Mouse (Mus musculus) small intestine, adult 2 months (tissue): ENCODE results near the gene Suv39h1. TPM values are rescaled to one million over a fixed set of nuclear protein-coding genes. Genes with fewer than 3 reads are reported as not detected.

Source experiments
- H3K27ac ChIP-seq: fragments of 200-500 bp; 2 replicates; pipeline ENCODE4 v1.5.1; 2012; ENCODE audit warnings: low read depth, low read length, control low read depth, inconsistent platforms; ENCODE audit not compliant: insufficient read depth
- H3K27me3 ChIP-seq: fragments of 200-500 bp; 2 replicates; pipeline ENCODE4 v1.6.1; 2012; ENCODE audit warnings: mild to moderate bottlenecking, moderate library complexity, low read length, inconsistent platforms; ENCODE audit not compliant: control insufficient read depth, insufficient read depth
- H3K36me3 ChIP-seq: fragments of 200-500 bp; 2 replicates; pipeline ENCODE4 v1.6.1; 2012; ENCODE audit warnings: mild to moderate bottlenecking, low read length, control low read depth, inconsistent platforms; ENCODE audit not compliant: control insufficient read depth, insufficient read depth
- H3K4me1 ChIP-seq: fragments of 200-500 bp; 2 replicates; pipeline ENCODE4 v1.6.1; 2012; ENCODE audit warnings: low read length, inconsistent platforms, mixed read lengths; ENCODE audit not compliant: control insufficient read depth, insufficient read depth, insufficient read length
- H3K4me3 ChIP-seq: fragments of 200-500 bp; 2 replicates; pipeline ENCODE4 v1.5.1; 2012; ENCODE audit warnings: low read depth, mild to moderate bottlenecking, control low read depth, inconsistent platforms, low read length, moderate library complexity
- CTCF ChIP-seq: fragments of 200-500 bp; IDR thresholded peaks from 2 replicates; pipeline ENCODE4 v1.5.1; 2012; ENCODE audit warnings: low read depth, mild to moderate bottlenecking, control low read depth, inconsistent platforms, low read length, moderate library complexity, mixed read lengths; ENCODE audit not compliant: insufficient replicate concordance, insufficient read length; ENCODE audit errors: extremely low read depth
- POLR2A ChIP-seq: fragments of 200-500 bp; IDR thresholded peaks from 2 replicates; pipeline ENCODE4 v1.6.1; 2012; ENCODE audit warnings: low read depth, mild to moderate bottlenecking, control low read depth, inconsistent platforms, low read length, moderate library complexity
- WGBS: fragments of 180-500 bp; shearing (Covaris S2); methylation state at CpG from one replicate; pipeline ENCODE4 v1.1.7; 2018; 5-methylcytosine and 5-hydroxymethylcytosine counted together
- polyA plus RNA-seq: library from polyadenylated mRNA; depleted of rRNA; stranded (reverse); fragments of >200 nt; gene quantifications from 2 replicates; pipeline ENCODE4 v1.2.3, GENCODE M21; 2012; rRNA removed

Suv39h1 gene
- polyA plus RNA-seq, result 4.5 and 9.2 TPM in 2 replicates

GRCm38 (mm10) chrX:8074430-8075014 is at the start of gene Suv39h1:
Suv39h1 (minus strand) TSS chrX:8074760.
- Histone ChIP-seq H3K27ac (peak within 1 kb of the TSS; percentile 27), H3K27me3 (no peaks in the 10 kb centered on the region), H3K4me3 (peak within 1 kb of the TSS; percentile 87), H3K36me3 (peaks cover 2% of the 10 kb centered on the region; the same call in 1 of the 2 replicates), H3K4me1 (peaks cover 2% of the 10 kb centered on the region; the same call in 1 of the 2 replicates)
- WGBS, result 17% methylated on average over 46 of the region's 46 CpGs
- TF ChIP-seq CTCF, result no peak
- TF ChIP-seq POLR2A, result no peak

GRCm38 (mm10) chrX:8123821-8124470 is 49.4 kb upstream of the Suv39h1 start:
- Histone ChIP-seq H3K36me3 (peaks cover 24% of the 10 kb centered on the region), H3K4me1 (no peaks in the 10 kb centered on the region), H3K27me3 (no peaks in the 10 kb centered on the region), H3K27ac (no peak overlapping the region), H3K4me3 (no peak overlapping the region)
- TF ChIP-seq CTCF (no peak), POLR2A (no peak)
- 85% methylated on average over 6 of the region's 6 CpGs for WGBS

GRCm38 (mm10) chrX:8117264-8117663 is 42.7 kb upstream of the Suv39h1 start:
- peaks cover 4% of the 10 kb centered on the region; the same call in 1 of the 2 replicates for H3K4me1 ChIP-seq
- TF ChIP-seq CTCF (no peak), POLR2A (no peak)
- H3K4me3 ChIP-seq, result no peak overlapping the region
- no peaks in the 10 kb centered on the region for H3K27me3 ChIP-seq
- H3K36me3 ChIP-seq, result no peaks in the 10 kb centered on the region
- no peak overlapping the region for H3K27ac ChIP-seq

GRCm38 (mm10) chrX:8115275-8115674 is 40.7 kb upstream of the Suv39h1 start:
- TF ChIP-seq CTCF (no peak), POLR2A (no peak)
- H3K27ac ChIP-seq, result no peak overlapping the region
- WGBS, result 66% methylated on average over 4 of the region's 4 CpGs

GRCm38 (mm10) chrX:8105019-8105418 is 30.5 kb upstream of the Suv39h1 start:
- Histone ChIP-seq H3K27me3 (no peaks in the 10 kb centered on the region), H3K4me3 (no peak overlapping the region), H3K27ac (no peak overlapping the region), H3K36me3 (no peaks in the 10 kb centered on the region), H3K4me1 (no peaks in the 10 kb centered on the region)
- 89% methylated on average over 3 of the region's 3 CpGs for WGBS
- no peak for TF ChIP-seq POLR2A
- no peak for TF ChIP-seq CTCF

More at GRCm38 (mm10) chrX:8115275-8115674, 40.7 kb upstream of the Suv39h1 start:
- no peak overlapping the region for H3K4me3 ChIP-seq
- no peaks in the 10 kb centered on the region for H3K27me3 ChIP-seq
- H3K36me3 ChIP-seq, result no peaks in the 10 kb centered on the region
- peaks cover 4% of the 10 kb centered on the region; the same call in 1 of the 2 replicates for H3K4me1 ChIP-seq

GRCm38 (mm10) chrX:8102213-8102668 is 27.7 kb upstream of the Suv39h1 start:
- TF ChIP-seq CTCF (no peak), POLR2A (no peak)
- peaks cover 2% of the 10 kb centered on the region; the same call in 1 of the 2 replicates for H3K4me1 ChIP-seq
- no peaks in the 10 kb centered on the region for H3K36me3 ChIP-seq
- no peak overlapping the region for H3K27ac ChIP-seq
- no peaks in the 10 kb centered on the region for H3K27me3 ChIP-seq
- WGBS, result 59% methylated on average over 7 of the region's 7 CpGs
- no peak overlapping the region for H3K4me3 ChIP-seq

- H3K4me1 ChIP-seq, result peaks cover 2% of the 10 kb centered on the region; the same call in 1 of the 2 replicates
- TF ChIP-seq CTCF (no peak), POLR2A (no peak)
- H3K27ac ChIP-seq, result no peak overlapping the region
- H3K36me3 ChIP-seq, result no peaks in the 10 kb centered on the region
- 50% methylated on average over 3 of the region's 3 CpGs for WGBS
- no peak overlapping the region for H3K4me3 ChIP-seq
- H3K27me3 ChIP-seq, result no peaks in the 10 kb centered on the region
These were observed 26.5 kb upstream of the Suv39h1 start for GRCm38 (mm10) chrX:8101017-8101416.
